Mouse (Mus musculus) testis, adult 2 months (tissue): ENCODE results near the gene Bco1.

ENCODE experiments used
- CTCF ChIP-seq: fragments of 200-500 bp; IDR thresholded peaks from 2 replicates; pipeline ENCODE4 v1.5.1; 2012; ENCODE audit warnings: low read depth, mild to moderate bottlenecking, inconsistent platforms, low read length, moderate library complexity; ENCODE audit not compliant: control insufficient read depth, insufficient read depth, insufficient replicate concordance
- POLR2A ChIP-seq: fragments of 200-500 bp; IDR thresholded peaks from 2 replicates; pipeline ENCODE4 v1.6.1; 2012; ENCODE audit warnings: low read depth, mild to moderate bottlenecking, inconsistent platforms, low read length, moderate library complexity; ENCODE audit not compliant: control insufficient read depth

- TF ChIP-seq CTCF (no peak), POLR2A (no peak)
These were observed 34.3 kb upstream of the Bco1 start for GRCm38 (mm10) chr8:117061180-117061880.
